Mouse (Mus musculus) forebrain, embryonic 14.5 days (tissue): ENCODE measurements around the gene St7. TPM values are rescaled to one million over a fixed set of nuclear protein-coding genes. Genes with fewer than 3 reads are reported as not detected.

Experiments
- ATAC-seq: fragments of 200-750 bp; cut with Nextera tagmentation; 2 replicates; pipeline ENCODE4 v1.8.0; 2017; ENCODE audit warnings: mild to moderate bottlenecking, moderate library complexity
- DNase-seq: peaks from one replicate; pipeline ENCODE4 v3.0.0-alpha.2; 2015; ENCODE audit warnings: low spot score
- H3K27ac ChIP-seq: fragments of 300-500 bp; sonication (generic); 2 replicates; pipeline ENCODE4 v1.5.1; 2014; ENCODE audit warnings: low read depth, mild to moderate bottlenecking, control low read depth, low read length, moderate library complexity
- H3K27me3 ChIP-seq: fragments of 300-500 bp; sonication (generic); replicated peaks from 2 replicates; pipeline ENCODE4 v1.6.1; 2014; ENCODE audit warnings: low read length, control low read depth, mixed read lengths; ENCODE audit not compliant: control insufficient read depth, insufficient read depth
- H3K36me3 ChIP-seq: fragments of 300-500 bp; sonication (generic); 2 replicates; pipeline ENCODE4 v1.6.1; 2014; ENCODE audit warnings: low read length, control low read depth; ENCODE audit not compliant: control insufficient read depth, insufficient read depth
- H3K4me1 ChIP-seq: fragments of 300-500 bp; sonication (generic); 2 replicates; pipeline ENCODE4 v1.6.1; 2014; ENCODE audit warnings: antibody characterized with exemption, low read length, control low read depth; ENCODE audit not compliant: control insufficient read depth, insufficient read depth
- H3K4me2 ChIP-seq: fragments of 300-500 bp; sonication (generic); 2 replicates; pipeline ENCODE4 v1.6.1; 2014; ENCODE audit warnings: mild to moderate bottlenecking, control low read depth, low read length
- H3K4me3 ChIP-seq: fragments of 300-500 bp; sonication (generic); 2 replicates; pipeline ENCODE4 v1.5.1; 2014; ENCODE audit warnings: low read depth, low read length, control low read depth
- H3K9ac ChIP-seq: fragments of 300-500 bp; sonication (generic); 2 replicates; pipeline ENCODE4 v1.6.1; 2014; ENCODE audit warnings: mild to moderate bottlenecking, low read length, control low read depth, moderate library complexity
- H3K9me3 ChIP-seq: fragments of 300-500 bp; sonication (generic); replicated peaks from 2 replicates; pipeline ENCODE4 v1.6.1; 2016; ENCODE audit warnings: low read length, control low read depth, mixed read lengths; ENCODE audit not compliant: control insufficient read depth
- WGBS: fragments of 180-500 bp; shearing (Covaris S2); extraction: QIAGEN DNeasy Blood & Tissue Kit; methylation state at CpG from one replicate; pipeline ENCODE4 v1.1.7; 2014; 5-methylcytosine and 5-hydroxymethylcytosine counted together
- polyA plus RNA-seq: library from polyadenylated mRNA; unstranded; fragments of >200 nt; fragmentation: Nextera tagmentation; extraction: Ambion mirVana; gene quantifications from 2 replicates; pipeline ENCODE4 v1.2.1, GENCODE M21; 2014

The St7 gene
- polyA plus RNA-seq, 1 experiment from 2014 or later: 55.2 TPM

GRCm38 (mm10) chr6:17990173-17991028 lies 297.7 kb downstream of the St7 start:
- Histone ChIP-seq H3K9ac (no peak overlapping the region), H3K27me3 (no peaks in the 10 kb centered on the region), H3K4me1 (no peaks in the 10 kb centered on the region), H3K27ac (no peak overlapping the region), H3K4me3 (no peak overlapping the region), H3K36me3 (no peaks in the 10 kb centered on the region), H3K4me2 (no peak overlapping the region), H3K9me3 (no peaks in the 10 kb centered on the region)
- DNase-seq (no peak), ATAC-seq (no peak)
- 94% methylated on average over 9 of the region's 9 CpGs for WGBS

GRCm38 (mm10) chr6:17991625-17992024 lies 298.9 kb downstream of the St7 start:
- Histone ChIP-seq H3K4me2 (no peak overlapping the region), H3K27me3 (no peaks in the 10 kb centered on the region), H3K4me3 (no peak overlapping the region), H3K27ac (no peak overlapping the region), H3K9me3 (no peaks in the 10 kb centered on the region), H3K36me3 (no peaks in the 10 kb centered on the region), H3K4me1 (no peaks in the 10 kb centered on the region), H3K9ac (no peak overlapping the region)
- DNase-seq (no peak), ATAC-seq (no peak)
- 81% methylated on average over 7 of the region's 7 CpGs for WGBS

Other genes starting within 250 kb of the St7 start
- 0.98 and 1.4 TPM in 2 replicates for gene Met, start 229.1 kb upstream of the St7 start, polyA plus RNA-seq
- gene Capza2, start 56.7 kb upstream of the St7 start, polyA plus RNA-seq: 276 and 299 TPM in 2 replicates